Mouse (Mus musculus): ENCODE data around the gene Tmem231.

DNA sequence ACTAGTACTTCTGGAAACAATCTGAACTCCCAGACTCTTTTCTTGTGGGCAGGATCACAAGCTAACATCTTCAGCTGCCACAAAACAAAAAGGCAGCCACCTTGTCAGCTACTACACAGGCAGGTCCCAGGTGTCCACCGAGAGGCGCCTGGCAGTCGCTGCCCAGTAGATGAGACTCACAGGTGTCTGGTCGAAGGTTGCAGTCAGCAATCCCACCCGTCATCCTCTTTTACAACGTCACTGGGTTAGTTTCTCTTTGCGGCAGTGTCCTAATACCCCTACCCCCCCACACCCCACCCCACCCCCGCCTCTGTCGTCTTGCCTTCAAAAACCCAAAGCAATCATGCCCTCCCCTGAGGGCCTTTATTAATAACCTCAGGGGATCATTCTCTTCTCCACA is 57.9 kb downstream of the Tmem231 start:
- no peak for TF ChIP-seq TAL1 (IDR thresholded peaks at IDR 0.05; ENCODE audit: low read length)
- no peak for TF ChIP-seq GATA1 (IDR thresholded peaks at IDR 0.05; ENCODE audit: low read length)

Data from erythroblast, embryonic 14.5 days (primary cell).